Mouse (Mus musculus) thymus, adult 2 months (tissue): ENCODE measurements around the gene Cyp2w1.
"Not testable (repeated sequence)": the region's sequence is repeated elsewhere in the genome, so short reads cannot be mapped to it uniquely, and the experiment has no call there.

Experiments
- CTCF ChIP-seq: fragments of 200-500 bp; IDR thresholded peaks from 2 replicates; pipeline ENCODE4 v1.5.1; 2012; ENCODE audit warnings: mild to moderate bottlenecking, control low read depth, low read length, moderate library complexity, borderline replicate concordance; ENCODE audit not compliant: control insufficient read depth, poor library complexity, insufficient read depth; ENCODE audit errors: extremely low read depth
- POLR2A ChIP-seq: fragments of 200-500 bp; IDR thresholded peaks from 2 replicates; pipeline ENCODE4 v1.6.1; 2012; ENCODE audit warnings: mild to moderate bottlenecking, low read length, control low read depth, moderate library complexity; ENCODE audit not compliant: control insufficient read depth, poor library complexity, insufficient read depth; ENCODE audit errors: extremely low read depth

DNA sequence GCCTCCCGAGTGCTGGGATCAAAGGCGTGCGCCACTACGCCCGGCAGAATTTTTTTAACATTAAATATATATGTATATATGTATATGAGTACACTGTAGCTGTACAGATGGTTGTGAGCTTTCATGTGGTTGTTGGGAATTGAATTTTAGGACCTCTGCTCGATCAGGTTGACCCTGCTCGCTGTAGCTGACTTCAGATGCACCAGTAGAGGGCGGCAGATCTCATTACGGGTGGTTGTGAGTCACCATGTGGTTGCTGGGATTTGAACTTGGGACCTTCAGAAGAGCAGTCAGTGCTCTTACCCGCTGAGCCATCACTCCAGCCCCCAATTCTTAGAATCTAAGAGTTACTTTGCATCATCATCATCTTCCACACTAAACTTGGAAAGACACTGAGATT is 18.0 kb upstream of the Cyp2w1 start:
- not testable (repeated sequence) for TF ChIP-seq POLR2A, CTCF
